ENCODE assay signal across 9 mouse cellular contexts in the genomic region with DNA sequence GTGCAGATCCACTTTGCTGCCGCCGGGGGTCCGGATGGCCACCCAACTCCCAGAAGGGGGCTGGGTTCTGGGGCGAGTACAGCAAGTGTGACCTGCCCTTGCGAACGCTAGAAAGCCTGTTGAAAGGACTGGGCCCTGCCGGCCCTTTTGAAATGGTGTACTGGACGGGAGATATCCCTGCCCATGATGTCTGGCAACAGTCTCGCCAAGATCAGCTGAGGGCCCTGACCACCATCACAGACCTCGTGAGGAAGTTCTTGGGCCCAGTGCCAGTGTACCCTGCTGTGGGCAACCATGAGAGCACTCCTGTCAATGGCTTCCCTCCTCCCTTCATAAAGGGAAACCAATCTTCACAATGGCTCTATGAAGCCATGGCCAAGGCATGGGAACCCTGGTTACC. TPM values are rescaled to one million over a fixed set of nuclear protein-coding genes. Genes with fewer than 3 reads are reported as not detected.
A peak's percentile ranks its signal among the peaks of the same experiment; 100 is the strongest.
DNase-seq lines count a peak whose midpoint lies in the region; ATAC-seq and TF ChIP-seq lines count a peak whose summit lies in the region.
"Had no signal": no experiment of that assay in that cellular context is flagged by ENCODE, and none has a peak within 500 bp of the region (broad histone marks: within the 10 kb centered on the region; RNA-seq: fewer than 3 reads in every experiment).

No protein-coding gene starts in this region.

- H3K36me3 ChIP-seq in kidney, embryonic 15.5 days, result peaks cover 36% of the 10 kb centered on the region
- peaks cover 28% of the 10 kb centered on the region for H3K36me3 ChIP-seq in forebrain, postnatal 0 days (ENCODE audit: insufficient read depth)
- peaks cover 27% of the 10 kb centered on the region for H3K36me3 ChIP-seq in liver, embryonic 13.5 days

- H3K27ac ChIP-seq in kidney, embryonic 15.5 days, result no peak overlapping the region
- H3K27ac ChIP-seq in forebrain, postnatal 0 days (ENCODE audit: low read depth, low read length), result no peak overlapping the region
- no peak overlapping the region for H3K27ac ChIP-seq in liver, embryonic 13.5 days

- WGBS in kidney, embryonic 15.5 days, result 89% methylated on average over 10 of the region's 10 CpGs
- WGBS in forebrain, postnatal 0 days, result 84% methylated on average over 10 of the region's 10 CpGs
- 75% methylated on average over 10 of the region's 10 CpGs for WGBS in liver, embryonic 13.5 days (ENCODE audit: insufficient replicate concordance)

- peak overlapping the region; percentile 77; the same call in 1 of the 2 replicates for H3K4me2 ChIP-seq in kidney, embryonic 15.5 days
- H3K4me2 ChIP-seq in forebrain, postnatal 0 days (ENCODE audit: low read depth), result peak overlapping the region; percentile 80; the same call in 1 of the 2 replicates
- peak overlapping the region; percentile 93 for H3K4me2 ChIP-seq in liver, embryonic 13.5 days

- H3K9me3 ChIP-seq in kidney, embryonic 15.5 days (replicated peaks), result no peaks in the 10 kb centered on the region
- no peaks in the 10 kb centered on the region for H3K9me3 ChIP-seq in forebrain, postnatal 0 days (ENCODE audit: low read length)
- H3K9me3 ChIP-seq in liver, embryonic 13.5 days (replicated peaks), result no peaks in the 10 kb centered on the region

- ATAC-seq in kidney, embryonic 15.5 days (replicated peaks; ENCODE audit: low FRiP score), result no peak
- ATAC-seq in forebrain, postnatal 0 days, result no peak
- no peak for ATAC-seq in liver, embryonic 13.5 days (ENCODE audit: low read depth)
- no peak for ATAC-seq in activated CD4-positive, CD25-positive, alpha-beta regulatory T cell, adult 4 months

- no peak for DNase-seq in kidney, postnatal 25 days
- DNase-seq in cerebellum, postnatal 14 days, result peak; percentile 63 to 74
- no peak for DNase-seq in forebrain, postnatal 0 days
- DNase-seq in liver, embryonic 13.5 days, result no peak
- no peak for DNase-seq in gastrocnemius, adult 18-20 months (ENCODE audit: low spot score)
- no peak for DNase-seq in kidney, postnatal 4 days

- peaks cover 16% of the 10 kb centered on the region for H3K4me1 ChIP-seq in kidney, embryonic 15.5 days
- H3K4me1 ChIP-seq in forebrain, postnatal 0 days (ENCODE audit: insufficient read depth), result peaks cover 9% of the 10 kb centered on the region; the same call in 1 of the 2 replicates
- peaks cover 33% of the 10 kb centered on the region for H3K4me1 ChIP-seq in liver, embryonic 13.5 days (replicated peaks)

- no peak overlapping the region for H3K4me3 ChIP-seq in kidney, embryonic 15.5 days (replicated peaks)
- no peak overlapping the region for H3K4me3 ChIP-seq in forebrain, postnatal 0 days (ENCODE audit: low read depth, low read length)
- H3K4me3 ChIP-seq in liver, embryonic 13.5 days (replicated peaks), result peak overlapping the region; percentile 68

- H3K9ac ChIP-seq in kidney, embryonic 15.5 days, result no peak overlapping the region
- H3K9ac ChIP-seq in forebrain, postnatal 0 days, result no peak overlapping the region
- H3K9ac ChIP-seq in liver, embryonic 13.5 days, result peak overlapping the region; percentile 87

- no peak for TF ChIP-seq CTCF in forebrain, postnatal 0 days (IDR thresholded peaks at IDR 0.05; ENCODE audit: low read depth)

- no peaks in the 10 kb centered on the region for H3K27me3 ChIP-seq in kidney, embryonic 15.5 days
- no peaks in the 10 kb centered on the region for H3K27me3 ChIP-seq in forebrain, postnatal 0 days (ENCODE audit: insufficient read depth, low read length)
- H3K27me3 ChIP-seq in liver, embryonic 13.5 days, result no peaks in the 10 kb centered on the region

RNA-seq across cellular contexts. Expression of gene Smpd1, which starts 1.4 kb away (rescaled TPM):
- 44.7 and 47.7 TPM in 2 replicates for polyA plus RNA-seq in kidney, embryonic 15.5 days (2015; fragmentation: Nextera tagmentation; extraction: Ambion mirVana)
- 100 and 124 TPM in 2 replicates for total RNA-seq in forebrain, postnatal 0 days (2014; rRNA removed)
- 88.8 and 100 TPM in 2 replicates for polyA plus RNA-seq in forebrain, postnatal 0 days (2015; fragmentation: Nextera tagmentation; extraction: Ambion mirVana)
- polyA plus RNA-seq in liver, embryonic 13.5 days (2015; fragmentation: Nextera tagmentation; extraction: Ambion mirVana), result 22.8 and 25.6 TPM in 2 replicates
- polyA plus RNA-seq in activated CD4-positive, CD25-positive, alpha-beta regulatory T cell, adult 4 months (2017; shearing (Covaris generic)), result 10 to 100 TPM; 20.4 to 25.0 TPM
- total RNA-seq in gastrocnemius, adult 18-20 months (2021), result 10 to 100 TPM; 49.7 to 53.4 TPM

RNA-seq across cellular contexts. Expression of gene Apbb1, which starts 25.9 kb away (rescaled TPM):
- polyA plus RNA-seq in kidney, embryonic 15.5 days (2015; fragmentation: Nextera tagmentation; extraction: Ambion mirVana), result 45.9 and 56.9 TPM in 2 replicates
- 451 and 455 TPM in 2 replicates for total RNA-seq in forebrain, postnatal 0 days (2014; rRNA removed)
- 329 and 350 TPM in 2 replicates for polyA plus RNA-seq in forebrain, postnatal 0 days (2015; fragmentation: Nextera tagmentation; extraction: Ambion mirVana)
- polyA plus RNA-seq in liver, embryonic 13.5 days (2015; fragmentation: Nextera tagmentation; extraction: Ambion mirVana), result 4.1 TPM in 2 replicates
- polyA plus RNA-seq in activated CD4-positive, CD25-positive, alpha-beta regulatory T cell, adult 4 months (2017; shearing (Covaris generic)), result 1 to 10 TPM; 3.5 to 4.2 TPM
- 1 to 10 TPM; 7.4 to 7.5 TPM for total RNA-seq in gastrocnemius, adult 18-20 months (2021)

RNA-seq across cellular contexts. Expression of gene Hpx, which starts 44.4 kb away (rescaled TPM):
- 2.0 and 4.4 TPM in 2 replicates for polyA plus RNA-seq in kidney, embryonic 15.5 days (2015; fragmentation: Nextera tagmentation; extraction: Ambion mirVana)
- total RNA-seq in forebrain, postnatal 0 days (2014; rRNA removed), result not detected in 2 replicates
- polyA plus RNA-seq in forebrain, postnatal 0 days (2015; fragmentation: Nextera tagmentation; extraction: Ambion mirVana), result 0.17 and 0.21 TPM in 2 replicates
- polyA plus RNA-seq in liver, embryonic 13.5 days (2015; fragmentation: Nextera tagmentation; extraction: Ambion mirVana), result 144 and 154 TPM in 2 replicates
- not detected for polyA plus RNA-seq in activated CD4-positive, CD25-positive, alpha-beta regulatory T cell, adult 4 months (2017; shearing (Covaris generic))
- total RNA-seq in gastrocnemius, adult 18-20 months (2021), result 1 to 10 TPM in 1 of 2 experiments, not detected in 1; 1.6 TPM
- total RNA-seq: neutrophil, adult 5-6 weeks had no signal

Comparison
In these comparisons a context has a peak if more than half of its experiments do, and no peak if none do; other contexts are left out.
1. DNase-seq: peak in cerebellum, postnatal 14 days (2 of 2); none in kidney, postnatal 25 days (0 of 2), forebrain, postnatal 0 days (single experiment), liver, embryonic 13.5 days (single experiment), gastrocnemius, adult 18-20 months (single experiment) and kidney, postnatal 4 days (0 of 2).
2. RNA of gene Hpx, which starts 44.4 kb away (polyA plus RNA-seq): 144 to 154 TPM in liver, embryonic 13.5 days; 2.0 to 4.4 TPM in kidney, embryonic 15.5 days, 0.17 to 0.21 TPM in forebrain, postnatal 0 days and not detected in activated CD4-positive, CD25-positive, alpha-beta regulatory T cell, adult 4 months; every median in the first group is over 10 times any median in the second.
3. Peak in every context shown above with its lines, with median percentiles within 50 percentile points of each other: H3K4me2 ChIP-seq.